Mouse (Mus musculus): Measurements from ENCODE around the gene Ntm.

The Ntm gene

GRCm38 (mm10) chr9:29240797-29241196 lies 722.1 kb downstream of the Ntm start:
- DNase-seq (ENCODE audit: low spot score in 2 of 2): no peak

- no peak for DNase-seq (ENCODE audit: low spot score in 2 of 2)
Measured at GRCm38 (mm10) chr9:29238973-29239372, 724.0 kb downstream of the Ntm start.

DNA sequence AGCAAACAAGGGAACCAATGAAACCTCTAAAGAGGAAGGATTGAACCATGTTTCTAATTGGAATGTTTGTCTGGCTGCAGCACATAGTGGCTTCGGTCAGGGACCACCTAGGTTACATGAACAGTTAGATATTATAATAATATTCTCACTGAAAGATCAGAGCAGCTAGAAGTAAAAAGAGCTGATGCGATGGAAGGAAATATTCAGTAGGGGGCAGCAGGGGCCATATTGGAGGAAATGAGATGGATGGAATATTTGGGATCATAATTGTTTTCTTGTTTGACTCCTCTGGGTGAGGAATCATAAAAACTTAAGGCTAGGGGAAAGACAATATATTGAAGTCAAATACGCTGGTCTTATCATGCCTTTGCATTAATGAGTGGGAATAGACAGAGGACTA lies 726.2 kb downstream of the Ntm start:
- DNase-seq (ENCODE audit: low spot score in 2 of 2): no peak

DNA sequence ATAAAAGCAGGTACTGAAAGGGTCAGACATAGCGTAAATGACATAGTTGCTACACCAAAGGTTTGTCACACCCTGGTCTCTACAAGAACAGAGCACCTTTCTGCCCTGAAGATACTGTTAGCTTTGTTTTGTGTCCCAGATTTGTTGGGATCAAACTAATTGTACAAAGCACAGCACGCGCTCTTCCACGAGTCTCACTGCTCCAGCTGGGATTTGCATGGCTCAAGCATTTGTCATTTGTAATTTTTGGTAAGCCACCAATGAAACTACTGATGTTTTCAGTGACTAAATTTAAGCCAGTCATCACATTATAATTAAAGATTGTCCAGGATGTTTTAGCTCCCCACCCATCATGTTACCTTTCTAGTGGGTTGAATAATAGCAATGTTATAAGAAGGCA lies 735.2 kb downstream of the Ntm start:
- DNase-seq (ENCODE audit: low spot score in 2 of 2): no peak

GRCm38 (mm10) chr9:29222915-29223545 lies 739.9 kb downstream of the Ntm start:
- no peak for DNase-seq (ENCODE audit: low spot score in 2 of 2)

- no peak for DNase-seq (ENCODE audit: low spot score in 2 of 2)
Measured at GRCm38 (mm10) chr9:29220941-29221615, 741.9 kb downstream of the Ntm start.

DNA sequence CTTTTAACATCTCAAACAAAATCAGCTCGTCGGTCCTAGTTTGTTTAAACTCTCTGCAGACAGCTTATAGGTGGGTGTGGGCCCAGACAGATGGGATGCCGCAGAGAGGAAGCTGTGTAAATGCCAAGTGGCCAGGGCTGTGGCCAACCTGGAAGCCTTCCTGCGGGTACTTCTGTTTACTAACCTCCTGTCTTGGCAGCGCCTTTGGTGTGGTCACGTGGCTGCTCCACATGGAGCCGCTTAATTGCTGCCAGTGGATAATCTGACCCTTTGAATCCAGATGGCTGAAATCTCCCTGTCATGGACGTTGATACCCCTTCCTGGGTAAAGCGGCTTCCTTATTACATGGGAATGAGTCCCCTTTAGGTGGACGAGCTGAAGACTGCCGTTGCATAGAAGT lies 742.4 kb downstream of the Ntm start:
- DNase-seq (ENCODE audit: low spot score in 2 of 2): no peak

GRCm38 (mm10) chr9:29217951-29218350 lies 745.0 kb downstream of the Ntm start:
- no peak for DNase-seq (ENCODE audit: low spot score in 2 of 2)

GRCm38 (mm10) chr9:29216528-29216927 lies 746.4 kb downstream of the Ntm start:
- no peak for DNase-seq (ENCODE audit: low spot score in 2 of 2)

- no peak for DNase-seq (ENCODE audit: low spot score in 2 of 2)
Measured at GRCm38 (mm10) chr9:29215796-29216195, 747.1 kb downstream of the Ntm start.

DNA sequence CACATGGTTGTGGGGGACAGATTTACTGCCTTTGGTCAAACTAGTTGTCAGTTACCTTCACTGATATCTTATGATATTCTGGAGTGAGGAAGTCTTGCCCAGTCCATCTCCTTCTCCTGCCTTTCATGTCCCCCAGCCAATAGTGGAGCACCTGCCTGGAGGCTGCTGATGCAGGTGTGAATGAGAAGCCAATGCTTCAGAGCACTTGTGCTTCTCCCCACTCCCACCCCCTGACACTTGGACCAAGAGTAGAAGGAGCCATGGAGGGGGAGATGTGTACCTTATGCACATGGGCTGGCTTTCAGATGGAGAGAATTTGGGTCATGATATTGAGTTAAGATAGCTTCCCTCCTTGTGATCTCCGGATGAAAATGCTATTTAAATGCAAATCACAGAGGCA lies 747.7 kb downstream of the Ntm start:
- no peak for DNase-seq (ENCODE audit: low spot score in 2 of 2)

GRCm38 (mm10) chr9:29209243-29209642 lies 753.7 kb downstream of the Ntm start:
- no peak for DNase-seq (ENCODE audit: low spot score in 2 of 2)

- DNase-seq (ENCODE audit: low spot score in 2 of 2): no peak
Measured at GRCm38 (mm10) chr9:29208142-29208541, 754.8 kb downstream of the Ntm start.

DNA sequence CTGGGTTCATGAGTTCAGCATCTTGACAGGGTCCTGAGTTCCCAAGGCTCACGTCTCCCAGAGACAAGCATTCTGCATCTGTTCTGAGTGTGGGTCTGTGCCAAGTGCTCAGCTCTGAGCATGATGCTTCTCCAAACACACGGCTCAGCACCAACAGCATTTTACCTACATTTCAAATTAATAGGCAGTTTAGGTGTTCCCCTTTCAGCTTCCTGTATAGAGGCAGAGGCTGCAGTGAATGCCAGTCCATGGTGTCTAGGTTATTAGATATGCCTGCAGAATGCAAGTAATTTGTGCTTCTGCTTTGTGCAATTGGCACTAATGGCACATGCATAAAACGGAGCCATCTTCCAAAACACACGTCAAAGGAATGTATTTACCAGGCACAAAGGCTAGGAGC lies 757.3 kb downstream of the Ntm start:
- no peak for DNase-seq (ENCODE audit: low spot score in 2 of 2)

DNA sequence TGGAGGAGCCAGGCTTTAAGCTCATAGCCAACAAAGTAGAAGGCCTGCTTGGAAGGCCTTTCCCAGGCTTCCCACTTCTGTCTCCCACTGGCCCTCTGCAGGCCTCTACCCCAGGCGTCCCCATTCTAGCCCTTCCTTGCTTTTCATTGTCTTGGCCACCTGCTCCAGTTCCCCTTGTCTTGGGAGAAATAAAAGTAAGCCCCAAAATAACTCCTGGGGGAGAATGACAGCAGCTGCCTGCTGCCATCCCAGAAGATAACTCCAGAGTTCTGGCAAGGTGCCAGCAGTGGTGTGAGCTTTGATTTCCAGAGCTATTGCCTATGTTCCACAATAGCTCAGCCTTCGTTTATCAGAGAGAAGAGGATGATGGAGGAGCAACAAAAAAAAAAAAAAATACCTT lies 760.7 kb downstream of the Ntm start:
- DNase-seq (ENCODE audit: low spot score in 2 of 2): no peak

DNA sequence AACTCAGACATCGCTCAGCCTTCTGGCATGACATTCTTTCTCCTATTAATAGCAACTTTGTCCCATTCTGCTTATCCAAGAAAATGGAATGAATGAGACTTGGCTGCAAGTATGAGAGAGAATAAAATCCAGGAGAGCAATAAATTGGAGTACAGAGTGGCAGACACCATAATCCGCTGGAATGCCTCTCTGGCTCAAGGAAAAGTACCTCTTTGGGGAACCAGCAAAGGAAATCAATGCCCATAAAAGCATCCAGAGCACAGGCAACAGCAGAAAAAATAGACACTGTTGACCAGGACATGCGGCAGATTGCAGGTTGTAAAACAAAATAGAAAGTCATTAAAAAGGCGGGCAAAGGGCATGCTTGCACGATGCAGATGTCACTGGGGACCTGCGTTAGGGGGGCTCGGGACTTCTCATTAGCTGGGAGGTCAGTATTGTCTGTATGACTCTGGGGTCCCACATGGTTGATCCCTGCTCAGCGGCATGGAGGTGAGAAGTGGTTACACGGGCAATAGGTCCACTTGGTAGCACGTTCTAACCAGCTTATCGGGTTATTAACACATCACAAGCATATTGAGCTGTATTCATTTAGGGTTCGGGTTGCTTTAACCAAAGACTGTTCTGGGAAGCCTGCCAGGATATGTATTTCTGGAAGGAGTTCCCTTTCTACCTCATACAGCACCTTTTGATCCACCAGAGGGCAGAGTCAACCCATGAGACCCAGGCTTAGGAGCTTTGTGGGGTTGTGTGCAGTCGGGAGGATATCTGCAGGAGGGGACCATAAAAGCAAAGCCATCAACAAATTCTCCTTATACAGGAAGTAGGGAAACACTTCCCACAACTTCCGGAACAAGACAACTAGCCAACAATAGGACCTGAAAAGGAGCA lies 761.5 kb downstream of the Ntm start:
- no peak for DNase-seq (ENCODE audit: low spot score in 2 of 2)

DNA sequence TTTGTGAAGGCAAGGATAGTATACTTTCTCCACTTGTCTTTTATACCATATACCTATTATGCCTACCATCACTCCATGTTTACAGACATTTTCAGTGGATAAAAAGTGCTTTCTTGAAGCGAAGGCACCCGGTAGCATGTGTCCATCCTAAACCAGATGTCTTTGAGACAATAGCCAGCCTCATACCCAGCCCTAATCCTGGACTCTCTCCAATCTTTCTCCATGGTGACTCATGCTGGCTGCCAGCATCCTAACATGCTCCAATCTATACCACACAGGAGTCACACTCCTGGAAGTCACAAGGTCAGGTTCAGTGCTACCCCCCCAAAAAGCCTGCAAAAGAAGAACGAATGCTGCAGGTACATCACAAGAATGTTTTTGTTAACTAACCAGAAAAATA lies 765.9 kb downstream of the Ntm start:
- no peak for DNase-seq (ENCODE audit: low spot score in 2 of 2)

DNA sequence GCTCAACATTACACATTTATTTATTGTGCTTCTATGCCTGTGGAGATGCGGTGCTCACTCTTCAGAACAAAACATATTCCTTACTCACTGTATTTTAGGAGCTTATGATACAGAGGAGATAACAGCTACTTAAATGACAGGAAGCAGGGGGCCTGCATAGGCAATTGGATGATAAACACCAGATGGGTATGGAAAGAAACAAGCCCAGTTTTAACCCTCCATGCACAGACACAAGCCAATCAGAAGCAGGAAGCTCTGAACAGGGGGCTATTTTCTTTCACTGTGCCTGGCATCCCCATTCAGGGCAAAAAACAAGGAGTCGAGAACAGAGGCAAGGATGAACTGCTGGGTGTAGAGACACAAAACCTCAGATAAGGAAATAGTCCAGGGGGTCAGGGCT lies 768.7 kb downstream of the Ntm start:
- no peak for DNase-seq (ENCODE audit: low spot score in 2 of 2)

DNA sequence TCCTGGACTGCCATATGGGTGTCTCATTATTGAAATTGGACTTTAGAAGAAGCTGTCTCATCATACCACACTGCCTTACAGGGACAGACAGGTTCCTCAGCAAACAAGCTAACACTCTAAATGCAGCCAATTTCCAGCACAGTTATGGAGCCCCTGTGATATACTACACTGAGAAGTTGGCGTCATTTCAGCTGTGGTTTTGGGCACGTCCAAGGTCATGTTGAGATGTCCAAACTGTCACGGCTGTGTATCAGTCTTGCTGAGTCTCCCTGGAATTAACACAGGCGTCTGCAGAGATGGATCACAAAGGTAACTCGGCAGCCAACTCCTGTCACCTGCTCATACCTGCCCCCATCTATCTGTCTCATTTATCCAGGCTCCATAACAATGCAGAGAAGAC lies 779.9 kb downstream of the Ntm start:
- no peak for DNase-seq (ENCODE audit: low spot score in 2 of 2)

- no peak for DNase-seq (ENCODE audit: low spot score in 2 of 2)
Measured at GRCm38 (mm10) chr9:29181661-29182060, 781.3 kb downstream of the Ntm start.

DNA sequence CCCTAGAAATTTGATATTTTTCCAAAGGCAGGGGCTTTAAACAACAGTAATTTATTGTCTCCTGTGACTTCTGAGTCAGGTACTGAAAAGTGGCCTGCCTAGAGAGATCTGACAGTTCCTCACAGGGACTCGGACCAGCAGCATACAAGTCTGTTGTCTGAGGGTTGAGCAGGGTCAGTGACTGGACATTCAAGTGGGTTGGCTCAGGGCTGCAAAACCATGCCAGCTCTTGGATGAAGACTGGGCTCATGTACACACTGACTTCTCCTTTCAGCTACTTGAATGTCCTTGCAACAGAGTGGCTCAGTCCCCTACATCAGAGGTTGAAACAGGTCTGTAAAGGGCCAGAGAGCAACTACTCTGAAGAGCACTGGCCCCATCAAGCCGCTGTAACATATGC lies 797.2 kb downstream of the Ntm start:
- DNase-seq (ENCODE audit: low spot score in 2 of 2): no peak

- DNase-seq (ENCODE audit: low spot score in 2 of 2): no peak
Measured at GRCm38 (mm10) chr9:29161059-29161642, 801.8 kb downstream of the Ntm start.
